Mouse (Mus musculus) heart, postnatal 36 days (tissue): ENCODE results near the gene Nlrp3. TPM values are rescaled to one million over a fixed set of nuclear protein-coding genes. Genes with fewer than 3 reads are reported as not detected.

Experiments
- DNase-seq, 2 experiments: peaks; one replicate each; pipeline ENCODE4 v3.0.0; 2021 to 2022
- intact Hi-C: fragments of 180-260 bp; cut with DNase I; formaldehyde crosslinking; loops from one replicate; pipeline ENCODE4 v1.15.1; 2025
- total RNA-seq, 2 experiments: library from RNA; stranded (reverse); gene quantifications; 2 replicates each; pipeline ENCODE4 v1.2.3; 2021

Nlrp3 gene
- total RNA-seq, 2 experiments from 2014 or later, result 0.42 to 1.0 TPM

GRCm38 (mm10) chr11:59600872-59601271 is 59.5 kb downstream of the Nlrp3 start:
- intact Hi-C loops, result no loop called here
- no peak for DNase-seq

GRCm38 (mm10) chr11:59602287-59602686 is 60.9 kb downstream of the Nlrp3 start:
- intact Hi-C loops, result no loop called here
- DNase-seq, result no peak

- DNase-seq, result no peak
- intact Hi-C loops, result no loop called here
Measured at GRCm38 (mm10) chr11:59611646-59612045, 70.3 kb downstream of the Nlrp3 start.

GRCm38 (mm10) chr11:59614120-59614519 is 72.8 kb downstream of the Nlrp3 start:
- peak; percentile 15 to 19 for DNase-seq
- intact Hi-C loops, result loop anchor here (1.0 kb wide), 1 partner anchor 90 kb away; no protein-coding TSS in a partner anchor

Other genes with a start within 250 kb of the Nlrp3 start
- gene Wnt9a, start 234.6 kb upstream of the Nlrp3 start, total RNA-seq, result 1 to 10 TPM; 6.0 to 6.2 TPM
- not detected for gene Prss38, start 165.9 kb upstream of the Nlrp3 start, total RNA-seq
- gene Jmjd4, start 91.5 kb upstream of the Nlrp3 start, total RNA-seq, result 10 to 100 TPM; 10.8 TPM
- 10 to 100 TPM; 33.0 to 37.7 TPM for gene Snap47, start 90.4 kb upstream of the Nlrp3 start, total RNA-seq
- 1 to 10 TPM; 4.4 to 4.7 TPM for gene Zfp867, start 69.1 kb upstream of the Nlrp3 start, total RNA-seq
- 10 to 100 TPM; 16.4 to 17.4 TPM for gene Zkscan17, start 14.8 kb upstream of the Nlrp3 start, total RNA-seq
- not detected for gene Olfr222, start 34.7 kb downstream of the Nlrp3 start, total RNA-seq
- gene Olfr223, start 51.7 kb downstream of the Nlrp3 start, total RNA-seq, result not detected
- 100 to 1,000 TPM; 137 to 147 TPM for gene Mprip, start 119.7 kb downstream of the Nlrp3 start, total RNA-seq
- under 1 TPM; 0.22 to 0.54 TPM for gene Pld6, start 246.1 kb downstream of the Nlrp3 start, total RNA-seq